ENCODE assay signal across 27 mouse cellular contexts in the genomic region with DNA sequence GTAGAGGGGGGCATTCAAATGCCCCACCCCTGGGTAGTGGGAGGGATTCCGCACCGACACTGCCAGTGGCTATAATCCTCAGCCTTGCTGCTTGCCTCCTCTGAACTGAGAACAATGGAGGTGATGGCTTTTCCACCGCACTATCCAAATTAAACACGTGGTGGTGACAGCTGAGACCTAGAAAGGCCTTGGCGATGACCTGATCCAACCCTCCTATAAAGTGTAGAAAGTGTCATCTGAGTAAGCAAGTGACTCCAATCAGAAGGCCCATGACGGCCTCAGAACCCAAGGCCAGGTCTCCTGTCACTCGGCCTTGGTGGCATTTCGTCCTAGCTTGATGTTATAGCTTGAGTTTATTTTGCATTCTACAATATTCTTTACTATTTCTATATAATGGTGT.
"Had no signal": no experiment of that assay in that cellular context is flagged by ENCODE, and none has a peak within 500 bp of the region (broad histone marks: within the 10 kb centered on the region; RNA-seq: fewer than 3 reads in every experiment).

No protein-coding gene starts in this region.

- ATAC-seq: forebrain, embryonic 13.5 days; forebrain, embryonic 14.5 days; forebrain, embryonic 15.5 days; forebrain, embryonic 16.5 days; forebrain, postnatal 0 days had no signal

- H3K9ac ChIP-seq: embryonic facial prominence, embryonic 12.5 days; embryonic facial prominence, embryonic 13.5 days; embryonic facial prominence, embryonic 15.5 days; forebrain, embryonic 12.5 days; forebrain, embryonic 13.5 days; forebrain, embryonic 15.5 days; forebrain, postnatal 0 days had no signal

- H3K27me3 ChIP-seq: embryonic facial prominence, embryonic 15.5 days; forebrain, embryonic 12.5 days; forebrain, embryonic 13.5 days; forebrain, embryonic 15.5 days had no signal

- H3K27ac ChIP-seq: embryonic facial prominence, embryonic 10.5 days; embryonic facial prominence, embryonic 12.5 days; embryonic facial prominence, embryonic 13.5 days; embryonic facial prominence, embryonic 15.5 days; forebrain, embryonic 10.5 days; forebrain, embryonic 12.5 days; forebrain, embryonic 13.5 days; forebrain, embryonic 15.5 days; gastrocnemius, adult 2 months; heart, adult 2 months had no signal

- H3K9me3 ChIP-seq: embryonic facial prominence, embryonic 10.5 days; embryonic facial prominence, embryonic 12.5 days; embryonic facial prominence, embryonic 13.5 days; embryonic facial prominence, embryonic 15.5 days; forebrain, embryonic 10.5 days; forebrain, embryonic 12.5 days; forebrain, embryonic 13.5 days; forebrain, embryonic 15.5 days had no signal

- H3K4me3 ChIP-seq: embryonic facial prominence, embryonic 10.5 days; embryonic facial prominence, embryonic 12.5 days; embryonic facial prominence, embryonic 13.5 days; embryonic facial prominence, embryonic 15.5 days; erythroblast, embryonic 14.5 days; forebrain, embryonic 10.5 days; forebrain, embryonic 12.5 days; forebrain, embryonic 13.5 days; forebrain, embryonic 15.5 days; gastrocnemius, adult 2 months; heart, adult 2 months had no signal

- H3K4me2 ChIP-seq: embryonic facial prominence, embryonic 12.5 days; embryonic facial prominence, embryonic 13.5 days; embryonic facial prominence, embryonic 15.5 days; forebrain, embryonic 12.5 days; forebrain, embryonic 13.5 days; forebrain, embryonic 15.5 days had no signal

- DNase-seq: cerebellum, adult 9-10 months; cerebellum, adult 9-11 months; cerebellum, postnatal 10 days; cerebellum, postnatal 14 days; cerebellum, postnatal 25 days; cerebellum, postnatal 36 days; embryo, embryonic 11 days; forebrain, postnatal 0 days; gastrocnemius, adult 2 months; gastrocnemius, postnatal 10 days; gastrocnemius, postnatal 14 days; gastrocnemius, postnatal 25 days; gastrocnemius, postnatal 36 days; heart, adult 11 months; heart, adult 18-20 months; heart, adult 2 months had no signal

- H3K36me3 ChIP-seq: embryonic facial prominence, embryonic 10.5 days; embryonic facial prominence, embryonic 12.5 days; embryonic facial prominence, embryonic 13.5 days; embryonic facial prominence, embryonic 15.5 days; forebrain, embryonic 10.5 days; forebrain, embryonic 12.5 days; forebrain, embryonic 15.5 days had no signal

- H3K4me1 ChIP-seq: embryonic facial prominence, embryonic 12.5 days; embryonic facial prominence, embryonic 13.5 days; embryonic facial prominence, embryonic 15.5 days; forebrain, embryonic 12.5 days had no signal
